Mouse (Mus musculus) heart, postnatal 14 days (tissue): ENCODE data around the gene Itgb1bp2. TPM values are rescaled to one million over a fixed set of nuclear protein-coding genes. Genes with fewer than 3 reads are reported as not detected.

ENCODE experiments used
- DNase-seq, 2 experiments: peaks; one replicate each; pipeline ENCODE4 v3.0.0; 2021 to 2022
- intact Hi-C: fragments of 180-260 bp; cut with DNase I; formaldehyde crosslinking; loops from one replicate; pipeline ENCODE4 v1.15.1; 2025
- long read RNA-seq, 2 experiments: library from polyadenylated mRNA; stranded (forward); transcript quantifications; one replicate each; pipeline ENCODE4 v2.0.0; 2021
- total RNA-seq, 2 experiments: library from RNA; stranded (reverse); gene quantifications; 2 replicates each; pipeline ENCODE4 v1.2.3; 2021

Gene Itgb1bp2
- total RNA-seq, result 100 to 1,000 TPM; 204 to 235 TPM
- long read RNA-seq, experiment 1, transcript Itgb1bp2-201 (11 exons, 1,314 nt), result major isoform, 105 of 142 reads
- long read RNA-seq, experiment 1, partial matches to known transcripts, result 9 of 142 reads
- long read RNA-seq, experiment 1, other reads (novel, unspliced or antisense), result 28 of 142 reads
- long read RNA-seq, experiment 2, transcript Itgb1bp2-201 (11 exons, 1,314 nt), result major isoform, 55 of 82 reads
- long read RNA-seq, experiment 2, partial matches to known transcripts, result 13 of 82 reads
- long read RNA-seq, experiment 2, other reads (novel, unspliced or antisense), result 14 of 82 reads

DNA sequence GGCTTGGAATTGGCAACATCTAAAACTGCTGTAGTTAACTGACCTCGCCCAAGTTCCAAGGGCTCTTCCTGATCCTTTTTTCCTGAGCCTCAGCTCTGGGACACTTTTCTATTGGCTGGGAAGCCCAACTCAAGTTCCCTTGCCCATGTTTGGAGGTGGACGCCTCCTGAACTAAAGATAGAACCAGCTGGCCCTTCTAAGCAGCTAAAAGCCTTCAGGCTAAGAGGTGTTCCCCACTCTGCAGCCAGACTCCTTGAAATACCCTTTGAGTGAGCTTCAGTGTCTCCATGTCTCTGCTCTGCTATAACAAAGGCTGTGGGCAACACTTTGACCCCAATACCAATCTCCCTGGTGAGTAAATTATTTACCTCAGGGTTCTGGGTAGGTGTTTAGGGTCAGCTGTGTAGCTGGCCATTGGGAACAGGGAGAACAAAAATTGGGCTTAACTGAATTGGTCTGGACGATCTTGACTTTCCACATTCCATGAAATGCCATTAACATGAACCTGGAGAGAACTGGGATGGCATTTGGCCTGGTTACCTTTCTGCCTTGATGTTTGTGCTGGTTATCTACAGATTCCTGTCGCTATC lies at the start of gene Itgb1bp2:
TSS of gene Itgb1bp2 (plus strand) at position 203 of the 590 bp plus-strand sequence.
- DNase-seq, result peak; percentile 12 to 42
- intact Hi-C loops, result no loop called here

DNA sequence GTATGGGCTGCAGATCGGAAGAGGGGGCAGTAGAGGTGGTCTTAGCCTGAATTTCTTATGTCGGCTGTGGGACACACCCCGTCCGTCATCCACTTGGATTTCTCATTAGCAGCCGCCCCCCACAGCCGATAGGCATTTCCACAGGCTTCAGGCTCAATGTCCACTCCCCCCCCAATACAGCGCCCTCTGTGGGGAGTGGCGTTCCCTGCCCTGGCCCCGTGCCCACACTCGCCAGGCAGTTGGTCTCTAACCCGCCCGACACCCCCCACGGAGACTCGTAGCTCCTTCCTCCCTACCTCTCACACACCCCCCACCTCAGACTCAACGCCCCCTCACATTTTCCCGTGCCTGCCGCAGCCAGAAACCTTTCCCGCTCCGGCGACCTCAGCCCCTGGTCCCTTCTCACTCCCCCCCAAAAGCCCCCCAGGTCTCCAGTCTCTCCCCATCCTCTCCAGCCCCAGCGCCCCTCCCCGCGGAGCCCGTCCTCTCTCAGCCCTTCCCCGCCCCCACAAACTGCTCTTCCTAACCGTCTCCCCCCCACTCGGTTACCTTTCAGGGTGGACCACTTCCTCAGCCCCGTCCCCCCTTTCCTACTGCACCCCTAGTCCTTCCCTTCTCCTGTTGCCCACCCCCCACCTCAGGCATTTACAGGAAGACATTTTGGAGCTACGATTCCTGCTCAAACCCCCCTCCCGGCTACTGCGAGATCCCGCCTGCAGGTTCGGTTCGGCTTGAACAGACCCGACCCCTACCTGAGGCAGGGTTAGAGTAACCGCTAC lies 29.8 kb upstream of the Itgb1bp2 start:
- intact Hi-C loops, result loop anchor here (5.0 kb wide), 1 partner anchor 87 kb away; no protein-coding TSS in a partner anchor

DNA sequence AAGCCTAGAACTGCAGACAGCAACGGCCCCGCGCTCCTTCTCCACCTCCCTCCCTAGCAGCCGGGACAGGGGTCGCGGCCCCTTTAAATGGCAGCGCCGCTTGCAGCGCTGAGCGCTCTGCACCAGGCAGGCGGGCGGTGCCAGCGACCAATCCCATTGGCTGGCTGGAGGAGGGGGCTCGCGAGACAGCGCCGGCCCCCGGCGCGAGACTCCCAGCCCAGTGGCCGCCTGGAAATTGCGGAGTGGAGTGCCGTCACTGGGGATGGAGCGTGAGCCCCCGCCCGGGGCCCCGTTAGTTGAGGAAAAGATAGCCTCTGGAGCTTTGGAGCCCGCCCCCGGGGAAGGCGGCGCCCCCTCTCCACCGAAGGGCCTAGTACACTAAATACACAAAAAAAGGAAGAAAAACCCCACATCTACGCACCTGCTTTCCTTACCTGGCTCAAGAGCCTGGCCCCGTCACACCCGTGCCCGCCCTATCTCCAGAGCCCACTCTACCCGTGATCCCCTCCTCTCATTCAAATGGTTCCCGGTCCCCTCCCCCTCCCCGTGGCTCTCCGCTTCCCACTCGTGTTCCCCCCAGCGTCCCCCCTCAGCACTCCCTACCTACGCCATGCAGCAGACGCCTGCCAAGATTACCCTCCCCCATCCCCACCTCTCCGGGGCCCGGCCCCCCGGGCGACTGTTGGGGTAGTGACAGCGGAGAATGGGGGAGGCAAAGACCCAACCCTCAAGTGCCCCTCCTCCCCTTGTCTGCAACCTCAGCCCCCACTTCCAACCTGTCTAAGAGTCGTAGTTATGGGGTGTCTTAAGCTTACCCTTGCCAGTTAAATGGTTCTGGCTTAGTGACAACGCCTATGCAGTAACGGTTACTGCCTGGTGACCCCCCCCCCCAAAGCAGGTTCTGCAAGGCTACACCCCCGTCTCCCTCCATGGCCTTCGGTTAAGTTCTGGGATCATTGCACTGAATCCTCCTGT lies 28.9 kb upstream of the Itgb1bp2 start:
- intact Hi-C loops, result loop anchor here (5.0 kb wide), 1 partner anchor 88 kb away; no protein-coding TSS in a partner anchor
- peak; percentile 84 to 88 for DNase-seq

More for the DNA sequence above, 29.8 kb upstream of the Itgb1bp2 start:
- DNase-seq, result peak; percentile 49 to 65

DNA sequence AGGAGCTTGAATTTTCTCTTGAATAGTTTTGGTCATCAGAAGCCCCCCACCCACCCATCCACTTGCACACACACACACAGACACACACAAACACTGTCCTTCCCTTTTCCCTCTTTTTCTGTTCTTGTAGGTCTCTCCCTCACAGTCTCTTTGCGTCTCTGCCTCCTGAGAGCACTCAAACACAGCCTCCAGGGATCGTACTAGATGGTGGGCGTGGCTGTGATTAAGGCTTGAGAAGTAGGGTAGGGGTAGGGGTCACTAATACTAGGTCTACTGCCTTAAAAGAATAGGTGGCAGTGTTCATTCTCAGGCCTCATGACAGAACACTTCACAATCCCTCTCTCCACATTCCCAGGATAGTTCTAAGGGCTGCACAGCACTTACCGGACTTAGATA lies 28.2 kb upstream of the Itgb1bp2 start, which contains the start of gene Zmym3:
TSS of gene Zmym3 (minus strand) at position 150 of the 396 bp plus-strand sequence.
- intact Hi-C loops, result no loop called here

DNA sequence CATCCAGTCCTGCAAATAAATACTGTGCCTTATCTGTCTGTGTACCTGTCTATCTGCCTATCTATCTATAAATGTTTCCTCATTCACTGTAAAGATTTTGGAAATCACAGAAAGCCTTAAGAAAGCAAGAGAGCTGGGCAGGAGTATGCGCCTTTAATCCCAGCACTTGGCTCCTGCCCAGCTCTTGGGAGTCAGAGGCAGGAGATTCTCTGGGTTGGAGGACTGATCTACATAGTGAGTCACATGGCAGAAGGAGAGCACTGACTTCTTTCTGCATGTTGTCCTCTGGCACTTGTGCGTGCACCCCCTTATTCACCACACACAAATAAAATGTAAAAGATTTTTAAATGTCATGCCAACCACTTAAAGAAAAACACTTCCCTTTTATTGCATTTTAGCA lies 25.4 kb upstream of the Itgb1bp2 start:
- intact Hi-C loops, result no loop called here
- DNase-seq, result no peak

More for the DNA sequence above, 28.2 kb upstream of the Itgb1bp2 start, which contains the start of gene Zmym3:
- DNase-seq, result no peak

DNA sequence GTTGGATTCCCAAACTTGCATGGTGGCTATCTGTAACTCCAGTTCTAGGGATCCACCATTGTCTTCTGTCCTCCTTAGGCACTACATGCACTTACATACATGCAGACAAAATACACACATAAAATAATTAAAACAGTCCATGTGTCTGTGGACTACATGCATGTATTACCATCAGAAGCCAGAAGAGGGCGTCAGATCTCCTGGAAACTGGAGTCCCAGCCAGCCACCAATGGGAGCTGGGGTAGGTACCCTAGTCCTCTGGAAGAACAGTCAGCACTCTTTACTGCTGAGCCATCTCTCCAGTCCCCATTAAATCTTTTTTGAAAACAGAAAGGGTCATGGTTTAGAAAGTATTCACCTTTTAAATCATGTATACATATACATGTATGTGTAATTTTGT lies 21.1 kb upstream of the Itgb1bp2 start:
- intact Hi-C loops, result loop anchor here (5.0 kb wide), 1 partner anchor 60 kb away; no protein-coding TSS in a partner anchor
- DNase-seq, result peak in 1 of 2 experiments; percentile 28

DNA sequence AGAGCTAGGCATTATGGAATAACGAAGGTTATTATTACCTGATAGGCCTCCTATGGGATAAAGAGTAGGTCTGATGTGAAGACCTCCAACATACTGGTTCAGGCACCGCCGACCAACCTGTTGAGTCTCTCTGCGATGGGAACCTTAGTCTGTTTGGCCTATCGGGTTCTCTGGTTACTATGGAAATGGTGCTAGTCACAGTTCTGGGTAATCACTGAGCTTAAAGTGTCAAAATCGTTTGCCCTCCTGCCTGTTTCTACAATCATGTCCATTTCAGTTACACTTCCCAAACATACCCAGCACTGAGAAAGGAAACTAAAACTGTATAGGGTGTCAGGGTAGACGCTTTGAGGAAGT lies 20.1 kb upstream of the Itgb1bp2 start:
- intact Hi-C loops, result loop anchor here (5.0 kb wide), 1 partner anchor 59 kb away; no protein-coding TSS in a partner anchor
- DNase-seq, result no peak

DNA sequence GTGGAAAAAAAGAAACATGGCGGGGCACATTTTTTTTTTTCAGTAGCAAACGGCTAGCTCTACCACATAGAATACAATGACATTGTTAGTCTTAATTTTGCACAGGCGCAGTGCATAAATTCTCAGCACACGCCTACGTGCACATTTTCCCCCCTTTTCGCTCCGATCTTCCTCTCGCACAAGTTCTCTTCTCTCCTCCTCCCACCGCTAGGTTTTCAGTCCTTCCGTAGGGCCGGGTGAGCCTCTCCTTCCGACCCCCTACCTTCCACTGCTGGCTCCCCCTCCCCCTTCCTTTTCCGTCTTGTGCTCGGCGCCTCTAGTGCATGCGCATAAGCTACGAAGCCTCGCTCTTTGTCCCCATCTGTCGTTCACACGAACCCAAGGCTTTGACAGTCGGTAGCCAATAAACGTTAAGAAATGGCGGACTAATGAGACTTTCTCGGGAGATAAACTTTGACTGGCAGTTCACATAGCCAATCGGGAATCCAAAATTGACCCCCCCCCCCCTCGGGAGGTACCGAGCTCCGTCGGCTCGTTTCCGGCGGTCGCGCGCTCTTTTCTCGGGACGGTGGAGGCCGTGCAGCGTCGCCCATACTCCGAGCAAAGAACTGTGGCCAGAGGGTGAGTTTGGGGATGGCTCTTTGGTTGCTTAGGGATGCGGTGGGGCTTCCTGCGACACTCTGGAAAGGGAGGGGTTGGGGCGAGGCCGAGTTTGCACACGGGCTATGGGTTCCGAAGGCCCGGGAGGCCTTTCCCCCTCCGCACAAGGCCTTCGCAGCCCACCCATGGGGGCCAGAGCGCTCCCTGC lies 19.5 kb upstream of the Itgb1bp2 start, which contains the start of gene Nono:
TSS of gene Nono (plus strand) at position 177 of the 808 bp plus-strand sequence.
- intact Hi-C loops, result loop anchor here (5.0 kb wide), 1 partner anchor 58 kb away; no protein-coding TSS in a partner anchor
- DNase-seq, result peak; percentile 72 to 80

DNA sequence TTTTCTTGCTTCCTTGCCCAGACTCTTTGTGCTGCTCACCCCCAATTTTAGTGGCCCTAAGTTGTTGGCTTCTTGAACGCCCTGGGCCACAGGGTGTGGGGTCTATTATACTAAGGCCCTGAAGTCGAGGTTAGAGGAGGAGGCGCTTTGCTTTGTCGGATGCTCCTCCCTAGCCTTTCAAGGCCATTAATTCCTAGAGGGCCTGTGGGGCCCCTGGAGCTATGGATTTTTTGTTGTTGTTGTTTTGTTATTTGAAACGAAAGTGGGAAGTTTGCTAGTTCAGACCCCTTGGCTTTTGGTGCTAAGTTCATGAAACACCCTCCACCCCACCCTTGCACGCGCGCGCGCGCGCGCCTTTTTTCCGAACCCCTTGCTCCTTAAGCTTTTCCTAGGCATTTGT lies 18.9 kb upstream of the Itgb1bp2 start:
- intact Hi-C loops, result loop anchor here (5.0 kb wide), 1 partner anchor 57 kb away; no protein-coding TSS in a partner anchor
- DNase-seq, result peak; percentile 5 to 16

DNA sequence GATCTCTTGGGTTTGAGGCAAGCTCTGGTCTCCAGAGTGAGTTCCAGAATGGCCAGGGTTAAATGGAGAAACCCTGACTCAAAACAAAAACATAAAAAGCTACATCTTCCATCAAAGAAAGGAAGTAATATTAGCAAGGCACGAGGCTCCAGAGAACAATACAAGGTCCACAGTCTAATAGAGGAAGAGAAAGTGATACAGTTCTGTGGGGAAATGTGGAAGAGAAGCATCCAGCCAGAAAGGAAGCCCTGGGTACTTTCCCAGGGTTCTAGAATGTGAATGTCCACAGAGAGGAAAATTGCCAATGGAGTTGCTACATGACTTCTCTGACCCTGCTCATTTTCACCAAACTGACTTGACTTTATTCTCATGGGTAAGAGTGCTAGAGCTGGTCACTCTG lies 2.3 kb downstream of the Itgb1bp2 start:
- intact Hi-C loops, result no loop called here
- DNase-seq, result no peak

DNA sequence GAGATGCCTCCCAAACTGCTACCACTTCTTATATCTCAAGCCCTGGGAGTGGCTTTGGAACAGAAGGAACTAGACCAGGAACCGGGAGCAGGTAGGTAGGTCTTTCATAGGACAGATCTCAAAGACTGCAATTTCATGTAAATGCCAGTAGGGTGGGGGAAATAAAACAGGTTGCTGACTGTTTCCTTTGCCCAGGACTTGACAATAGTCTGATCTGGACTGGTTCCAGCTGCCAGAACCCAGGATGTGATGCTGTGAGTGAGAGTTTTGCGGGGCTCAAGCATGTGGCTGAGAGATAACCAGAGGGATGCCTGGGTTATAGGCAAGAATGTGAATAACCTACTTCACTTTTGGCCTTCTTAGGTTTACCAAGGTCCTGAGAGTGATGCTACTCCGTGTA lies 2.7 kb downstream of the Itgb1bp2 start:
- intact Hi-C loops, result no loop called here
- DNase-seq, result no peak

DNA sequence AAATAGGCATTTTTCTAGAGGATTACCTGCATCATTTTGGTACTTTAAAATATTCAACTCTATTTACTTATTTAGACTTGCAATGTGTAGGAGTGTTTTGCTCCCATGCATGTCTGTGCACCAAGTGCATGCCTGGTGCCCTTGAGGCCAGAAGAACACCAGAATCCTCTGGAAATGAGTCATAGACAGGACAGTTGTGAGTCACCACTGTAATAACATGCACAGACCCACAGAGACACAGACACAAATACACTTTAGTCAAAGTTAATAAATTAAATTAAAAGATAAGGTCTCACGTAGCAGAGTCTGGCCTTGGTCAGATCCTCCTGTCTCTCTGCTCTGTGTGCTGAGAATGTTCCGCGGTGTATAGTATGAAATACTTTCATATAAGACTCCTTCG lies 23.3 kb downstream of the Itgb1bp2 start:
- intact Hi-C loops, result no loop called here
- DNase-seq, result no peak

DNA sequence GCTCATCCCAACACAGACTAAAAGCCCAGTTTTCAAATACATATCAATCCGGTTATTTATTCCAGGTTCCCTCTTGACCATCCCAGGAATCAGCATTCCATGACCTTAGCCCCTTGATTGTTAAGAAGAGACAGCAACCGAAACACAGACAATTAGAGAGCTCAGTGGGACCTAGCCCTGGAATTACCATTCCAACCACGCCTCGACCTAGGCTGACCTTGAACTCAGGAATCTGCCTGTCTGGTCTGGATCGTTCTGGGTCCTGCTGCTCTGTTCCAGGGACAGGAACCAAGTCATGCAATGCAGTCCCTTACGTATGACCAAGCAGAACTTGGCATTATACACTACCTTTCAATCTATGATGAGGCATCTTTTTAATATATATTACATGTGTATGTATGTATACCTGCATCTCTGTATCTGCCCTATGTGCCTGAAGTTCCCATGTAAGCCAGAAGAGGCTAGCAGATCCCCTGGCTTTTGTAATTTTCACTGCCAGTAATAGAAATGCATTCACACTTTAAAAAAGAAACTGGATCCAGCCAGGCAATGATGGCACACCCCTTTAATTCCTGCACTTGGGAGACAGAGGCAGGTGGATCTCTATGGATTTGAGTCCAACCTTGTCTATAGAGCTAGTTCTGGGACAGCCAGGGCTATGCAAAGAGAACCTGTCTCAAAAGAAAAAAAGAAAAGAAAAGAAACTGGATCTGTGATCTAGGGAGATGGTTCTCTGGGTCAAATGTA lies 32.9 kb downstream of the Itgb1bp2 start:
- intact Hi-C loops, result no loop called here
- no peak for DNase-seq

DNA sequence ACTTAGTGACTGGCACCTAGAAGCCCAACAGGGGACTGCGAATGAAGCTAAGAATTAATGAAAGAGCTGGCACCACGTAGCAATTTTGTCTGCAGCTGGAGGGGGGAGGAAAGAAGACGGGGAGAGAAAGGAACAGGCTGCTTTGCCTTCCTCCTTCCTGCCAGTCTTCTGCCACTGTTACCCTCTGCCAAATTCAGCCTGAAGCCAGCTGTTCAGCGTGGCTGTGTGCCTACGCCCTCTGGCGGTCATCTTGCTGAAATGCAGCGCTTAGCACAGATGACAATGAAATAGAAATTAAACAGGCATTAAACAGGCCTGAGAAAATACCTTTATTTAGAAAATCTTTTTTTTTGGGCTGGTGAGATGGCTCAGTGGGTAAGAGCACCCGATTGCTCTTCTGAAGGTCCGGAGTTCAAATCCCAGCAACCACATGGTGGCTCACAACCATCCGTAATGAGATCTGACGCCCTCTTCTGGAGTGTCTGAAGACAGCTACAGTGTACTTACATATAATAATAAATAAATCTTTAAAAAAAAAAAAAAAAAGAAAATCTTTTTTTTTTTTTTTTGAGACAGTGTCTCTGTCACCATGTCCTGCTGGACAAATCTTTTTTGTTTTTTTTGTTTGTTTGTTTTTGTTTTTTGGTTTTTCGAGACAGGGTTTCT lies 37.7 kb downstream of the Itgb1bp2 start:
- intact Hi-C loops, result loop anchor here (5.0 kb wide), 1 partner anchor 59 kb away; the partner anchor contains the start of gene Nono
- DNase-seq, result peak; percentile 41 to 62
